Mouse (Mus musculus) stomach, postnatal 0 days (tissue): ENCODE results near the gene Thap4. TPM values are rescaled to one million over a fixed set of nuclear protein-coding genes. Genes with fewer than 3 reads are reported as not detected.
"Not testable (repeated sequence)": the region's sequence is repeated elsewhere in the genome, so short reads cannot be mapped to it uniquely, and the experiment has no call there.

Source experiments
- ATAC-seq: fragments of 200-750 bp; cut with Nextera tagmentation; 2 replicates; pipeline ENCODE4 v1.8.0; 2017; ENCODE audit not compliant: low FRiP score, low TSS enrichment
- DNase-seq: peaks from one replicate; pipeline ENCODE4 v3.0.0-alpha.2; 2016; ENCODE audit warnings: low spot score
- H3K27ac ChIP-seq: fragments of 300-500 bp; sonication (generic); replicated peaks from 2 replicates; pipeline ENCODE4 v1.5.1; 2014; ENCODE audit warnings: mild to moderate bottlenecking, control low read depth
- H3K27me3 ChIP-seq: fragments of 300-500 bp; sonication (generic); 2 replicates; pipeline ENCODE4 v1.6.1; 2014; ENCODE audit warnings: low read length; ENCODE audit not compliant: control insufficient read depth, insufficient read depth
- H3K36me3 ChIP-seq: fragments of 300-500 bp; sonication (generic); 2 replicates; pipeline ENCODE4 v1.6.1; 2014; ENCODE audit warnings: low read length, mixed read lengths; ENCODE audit not compliant: control insufficient read depth, insufficient read depth
- H3K4me1 ChIP-seq: fragments of 300-500 bp; sonication (generic); replicated peaks from 2 replicates; pipeline ENCODE4 v1.6.1; 2014; ENCODE audit warnings: antibody characterized with exemption; ENCODE audit not compliant: control insufficient read depth, insufficient read depth
- H3K4me2 ChIP-seq: fragments of 300-500 bp; sonication (generic); replicated peaks from 2 replicates; pipeline ENCODE4 v1.6.1; 2014; ENCODE audit warnings: low read depth, mild to moderate bottlenecking, control low read depth, moderate library complexity
- H3K4me3 ChIP-seq: fragments of 300-500 bp; sonication (generic); 2 replicates; pipeline ENCODE4 v1.5.1; 2014; ENCODE audit warnings: low read depth, low read length, control low read depth
- H3K9ac ChIP-seq: fragments of 300-500 bp; sonication (generic); 2 replicates; pipeline ENCODE4 v1.6.1; 2014; ENCODE audit warnings: mild to moderate bottlenecking, low read length, control low read depth, mixed read lengths
- H3K9me3 ChIP-seq: fragments of 300-500 bp; sonication (generic); 2 replicates; pipeline ENCODE4 v1.6.1; 2016; ENCODE audit warnings: low read length; ENCODE audit not compliant: control insufficient read depth
- CTCF ChIP-seq: IDR thresholded peaks from 2 replicates; pipeline ENCODE4 v1.5.1; 2016; ENCODE audit warnings: antibody characterized with exemption, low read depth, mild to moderate bottlenecking, moderate library complexity
- EP300 ChIP-seq: optimal IDR thresholded peaks from 2 replicates; pipeline ENCODE3; 2016; ENCODE audit warnings: antibody characterized with exemption
- WGBS: fragments of 180-500 bp; shearing (Covaris S2); extraction: QIAGEN DNeasy Blood & Tissue Kit; methylation state at CpG from one replicate; pipeline ENCODE4 v1.1.7; 2014; 5-methylcytosine and 5-hydroxymethylcytosine counted together
- polyA plus RNA-seq: library from polyadenylated mRNA; unstranded; fragments of >200 nt; fragmentation: Nextera tagmentation; extraction: Ambion mirVana; gene quantifications from 2 replicates; pipeline ENCODE4 v1.2.1, GENCODE M21; 2015

Gene Thap4
- polyA plus RNA-seq, 1 experiment from 2014 or later = 47.8 TPM

DNA sequence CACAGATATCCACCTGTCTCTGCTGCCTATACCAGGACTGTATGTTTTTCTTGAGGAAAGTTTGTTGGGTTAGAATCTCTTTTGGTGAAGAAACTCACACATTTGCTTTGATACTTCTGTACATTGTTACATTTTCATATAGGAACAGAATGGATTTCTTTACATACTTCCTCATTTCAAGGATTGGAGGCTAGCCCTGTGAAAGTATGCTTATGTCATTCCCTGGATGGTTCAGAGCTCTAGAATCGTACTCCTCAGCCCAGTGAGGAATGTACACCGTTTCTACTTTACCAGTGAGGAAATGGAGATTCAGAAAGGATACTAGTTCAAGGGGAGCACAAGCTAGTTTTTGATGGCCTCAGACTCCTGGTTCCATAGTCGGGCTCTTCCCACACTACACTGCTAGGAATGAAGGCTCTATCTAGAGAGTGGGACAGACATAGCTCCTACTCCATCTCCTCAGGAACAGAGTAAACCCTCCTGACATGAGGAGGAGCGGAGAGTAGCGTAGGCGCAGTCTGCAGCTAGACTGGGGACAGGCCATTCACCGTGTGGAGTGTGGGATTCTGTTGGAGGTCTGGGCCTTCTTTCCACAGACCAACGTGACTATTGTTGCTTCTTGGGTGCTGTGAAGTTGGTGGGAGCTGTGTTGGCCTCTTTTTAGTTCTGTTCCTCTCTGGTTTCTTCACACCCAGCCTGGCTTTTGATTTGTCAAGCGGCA lies 10.4 kb upstream of the Thap4 start:
- Histone ChIP-seq H3K4me2 (no peak overlapping the region), H3K4me3 (no peak overlapping the region), H3K27me3 (no peaks in the 10 kb centered on the region), H3K9me3 (no peaks in the 10 kb centered on the region), H3K36me3 (0 out of 2 replicates have a peak, but pooled peaks cover 5% of the 10 kb centered on the region), H3K4me1 (no peaks in the 10 kb centered on the region), H3K27ac (no peak overlapping the region), H3K9ac (no peak overlapping the region)
- WGBS = 89% methylated on average over 9 of the region's 9 CpGs
- DNase-seq (no peak), ATAC-seq (no peak)
- no peak for TF ChIP-seq EP300
- no peak for TF ChIP-seq CTCF

DNA sequence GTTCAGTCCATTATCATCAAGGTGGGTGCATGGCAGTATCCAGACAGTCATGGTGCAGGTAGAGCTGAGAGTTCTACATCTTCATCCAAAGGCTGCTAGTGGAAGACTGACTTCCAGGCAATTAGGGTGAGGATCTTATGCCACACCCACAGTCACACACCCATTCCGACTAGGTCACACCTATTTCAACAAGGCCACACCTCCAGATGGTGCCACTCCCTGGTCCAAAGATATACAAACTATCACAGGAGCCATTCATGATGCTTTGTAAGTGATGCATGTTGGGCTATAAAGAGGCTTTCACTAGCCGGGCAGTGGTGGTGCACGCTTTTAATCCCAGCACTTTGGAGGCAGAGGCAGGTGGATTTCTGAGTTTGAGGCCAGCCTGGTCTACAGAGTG lies 8.9 kb upstream of the Thap4 start:
- ATAC-seq, H3K27me3 ChIP-seq, DNase-seq, H3K9ac ChIP-seq, H3K36me3 ChIP-seq, H3K4me3 ChIP-seq, H3K27ac ChIP-seq, H3K4me2 ChIP-seq, H3K4me1 ChIP-seq, H3K9me3 ChIP-seq: not testable (repeated sequence)
- WGBS = 83% methylated on average over 3 of the region's 3 CpGs

DNA sequence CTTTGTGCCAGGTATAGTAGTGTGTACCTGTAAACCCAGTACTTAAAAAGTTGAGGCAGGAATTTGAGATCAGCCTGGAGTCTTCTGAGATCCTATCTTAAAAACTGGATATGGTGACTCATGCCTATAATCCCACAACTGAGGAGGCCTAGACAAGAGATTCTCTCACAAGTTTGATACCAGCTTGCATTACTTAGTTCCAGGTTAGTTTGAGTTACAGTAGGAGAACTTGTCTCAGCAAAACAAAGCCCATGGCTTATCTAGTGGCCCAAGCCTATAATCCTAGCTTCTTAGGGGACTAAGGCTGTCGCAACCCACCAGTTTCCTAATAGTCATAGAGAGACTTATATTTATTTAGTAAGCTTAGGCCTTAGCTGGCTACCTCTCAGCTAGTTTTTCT lies 5.4 kb upstream of the Thap4 start:
- TF ChIP-seq CTCF (no peak), EP300 (no peak)
- DNase-seq = no peak
- WGBS = 83% methylated on average over 1 of the region's 1 CpGs

DNA sequence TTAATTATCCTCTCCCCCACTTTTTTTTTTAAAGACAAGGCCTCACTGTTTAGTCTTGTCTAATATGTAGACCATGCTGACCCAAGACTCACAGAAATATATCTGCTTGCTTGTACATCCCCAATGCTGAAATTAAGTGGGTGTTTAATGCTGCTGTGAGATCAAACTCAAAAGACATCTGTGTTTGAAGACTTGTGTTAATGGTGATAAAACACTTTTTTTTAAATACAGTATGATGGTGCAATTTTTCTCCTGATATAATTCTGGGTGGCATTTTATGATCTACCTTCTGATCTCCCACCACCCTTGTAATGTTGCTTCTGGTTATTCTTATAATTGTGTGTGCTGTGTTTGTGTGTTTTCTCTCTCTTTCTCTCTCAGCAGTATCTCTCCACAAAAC lies 1.5 kb upstream of the Thap4 start:
- H3K4me3 ChIP-seq = no peak overlapping the region
- no peaks in the 10 kb centered on the region for H3K36me3 ChIP-seq
- no peak for DNase-seq
- no peak overlapping the region for H3K27ac ChIP-seq
- TF ChIP-seq CTCF = no peak
- no peak for TF ChIP-seq EP300
- H3K4me1 ChIP-seq = 0 out of 2 replicates have a peak, but pooled peaks cover 2% of the 10 kb centered on the region
- no peak overlapping the region for H3K9ac ChIP-seq
- H3K9me3 ChIP-seq = no peaks in the 10 kb centered on the region
- no peaks in the 10 kb centered on the region for H3K27me3 ChIP-seq
- no peak overlapping the region for H3K4me2 ChIP-seq
- ATAC-seq = no peak

More for the DNA sequence above, 5.4 kb upstream of the Thap4 start:
- no peaks in the 10 kb centered on the region for H3K27me3 ChIP-seq
- no peak overlapping the region for H3K27ac ChIP-seq
- no peaks in the 10 kb centered on the region for H3K36me3 ChIP-seq
- ATAC-seq = no peak
- H3K4me2 ChIP-seq = no peak overlapping the region
- H3K4me1 ChIP-seq = no peaks in the 10 kb centered on the region
- H3K4me3 ChIP-seq = no peak overlapping the region
- H3K9ac ChIP-seq = no peak overlapping the region
- no peaks in the 10 kb centered on the region for H3K9me3 ChIP-seq

DNA sequence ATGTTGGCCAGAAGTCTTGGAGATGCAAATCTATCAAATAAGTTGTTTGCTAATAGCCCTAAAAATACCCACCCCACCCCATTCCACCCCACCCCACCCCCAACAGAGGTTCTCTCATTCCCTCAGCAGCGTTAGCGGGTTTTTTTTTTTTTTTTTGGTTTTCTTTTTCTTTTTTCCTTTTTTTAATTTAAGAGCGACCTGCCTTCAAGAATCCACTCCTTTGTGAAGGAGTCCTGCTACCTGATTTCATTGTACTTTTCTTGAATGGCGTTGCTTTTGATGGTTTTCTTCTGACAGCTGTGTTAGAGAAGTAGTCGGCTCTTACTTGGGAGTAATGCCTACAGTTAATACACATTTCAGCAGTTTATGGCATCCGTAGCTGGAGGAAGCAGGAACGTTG lies 954 bp upstream of the Thap4 start:
- Histone ChIP-seq H3K4me3 (peak overlapping the region; percentile 94), H3K9me3 (no peaks in the 10 kb centered on the region), H3K36me3 (no peaks in the 10 kb centered on the region), H3K4me2 (peak overlapping the region; percentile 69), H3K27ac (no peak overlapping the region), H3K4me1 (0 out of 2 replicates have a peak, but pooled peaks cover 2% of the 10 kb centered on the region), H3K9ac (peak overlapping the region; percentile 90; the same call in 1 of the 2 replicates), H3K27me3 (no peaks in the 10 kb centered on the region)
- DNase-seq (no peak), ATAC-seq (no peak)
- TF ChIP-seq CTCF (no peak), EP300 (no peak)
- whole genome bisulfite sequencing = 18% methylated on average over 7 of the region's 7 CpGs

DNA sequence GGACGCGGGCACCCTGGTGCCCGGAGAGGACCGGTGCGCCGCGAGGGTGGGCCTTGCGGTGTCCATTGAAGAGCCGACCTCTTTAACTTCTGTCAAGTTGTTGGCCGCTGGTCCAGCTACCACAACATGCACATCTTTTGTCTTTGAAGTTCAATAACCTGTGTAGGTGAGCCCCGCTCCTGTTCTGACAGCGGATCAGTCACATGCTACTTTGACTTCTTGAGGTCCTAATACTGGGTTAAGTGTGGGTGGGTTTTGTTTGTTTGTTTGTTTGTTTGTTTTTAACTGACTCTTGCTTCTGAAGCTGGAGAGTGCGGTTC lies 587 bp upstream of the Thap4 start:
- DNase-seq = no peak
- Histone ChIP-seq H3K4me3 (peak overlapping the region; percentile 94), H3K4me1 (0 out of 2 replicates have a peak, but pooled peaks cover 2% of the 10 kb centered on the region), H3K36me3 (no peaks in the 10 kb centered on the region), H3K9me3 (no peaks in the 10 kb centered on the region), H3K27me3 (no peaks in the 10 kb centered on the region), H3K9ac (peak overlapping the region; percentile 90), H3K4me2 (peak overlapping the region; percentile 69), H3K27ac (peak overlapping the region; percentile 92)
- ATAC-seq = no peak
- under 1% methylated on average over 13 of the region's 13 CpGs for WGBS
- TF ChIP-seq EP300 (no peak), CTCF (no peak)
